Mouse (Mus musculus): ENCODE data around the gene Hykk. TPM values are rescaled to one million over a fixed set of nuclear protein-coding genes. Genes with fewer than 3 reads are reported as not detected.

The Hykk gene
- polyA plus RNA-seq, 1 experiment from 2014 or later = 5.3 TPM

- H3K36me3 ChIP-seq (ENCODE audit: control insufficient read depth, insufficient read depth, low read length) = peaks cover 23% of the 10 kb centered on the region
- peak within 1 kb of the TSS; percentile 78 for H3K9ac ChIP-seq (replicated peaks; ENCODE audit: low read depth, low read length)
- peak within 1 kb of the TSS; percentile 91 for H3K27ac ChIP-seq (ENCODE audit: low read length)
- H3K9me3 ChIP-seq (ENCODE audit: control insufficient read depth, low read depth, low read length) = no peaks in the 10 kb centered on the region
- H3K27me3 ChIP-seq (ENCODE audit: control insufficient read depth, insufficient read depth, low read length) = no peaks in the 10 kb centered on the region
- peaks cover 12% of the 10 kb centered on the region; the same call in 1 of the 2 replicates for H3K4me1 ChIP-seq (ENCODE audit: control insufficient read depth, insufficient read depth, low read length)
- WGBS = under 1% methylated on average over 65 of the region's 65 CpGs
- peak within 1 kb of the TSS; percentile 81 for H3K4me3 ChIP-seq (ENCODE audit: low read depth, low read length)
- H3K4me2 ChIP-seq (replicated peaks; ENCODE audit: low read depth, low read length) = peak within 1 kb of the TSS; percentile 78
- ATAC-seq (ENCODE audit: insufficient number of reproducible peaks, insufficient read depth, low FRiP score, low read depth) = peak; percentile 100
These were observed 33.7 kb downstream of the Hykk start, which contains the start of the genes Psma4 and AY074887 for GRCm38 (mm10) chr9:54950575-54951321. Psma4 (plus strand) TSS chr9:54950790. AY074887 (minus strand) TSS chr9:54950998.

- peaks cover 27% of the 10 kb centered on the region for H3K36me3 ChIP-seq (ENCODE audit: control insufficient read depth, insufficient read depth, low read length)
- H3K9ac ChIP-seq (replicated peaks; ENCODE audit: low read depth, low read length) = no peak overlapping the region
- H3K4me3 ChIP-seq (ENCODE audit: low read depth, low read length) = no peak overlapping the region
- ATAC-seq (ENCODE audit: insufficient number of reproducible peaks, insufficient read depth, low FRiP score, low read depth) = no peak
- no peak overlapping the region for H3K4me2 ChIP-seq (replicated peaks; ENCODE audit: low read depth, low read length)
- WGBS = 92% methylated on average over 4 of the region's 4 CpGs
- H3K27ac ChIP-seq (ENCODE audit: low read length) = no peak overlapping the region
- no peaks in the 10 kb centered on the region for H3K27me3 ChIP-seq (ENCODE audit: control insufficient read depth, insufficient read depth, low read length)
- H3K9me3 ChIP-seq (ENCODE audit: control insufficient read depth, low read depth, low read length) = no peaks in the 10 kb centered on the region
- no peaks in the 10 kb centered on the region for H3K4me1 ChIP-seq (ENCODE audit: control insufficient read depth, insufficient read depth, low read length)
These were observed 44.0 kb downstream of the Hykk start for GRCm38 (mm10) chr9:54961059-54961458.

- no peak overlapping the region for H3K9ac ChIP-seq (replicated peaks; ENCODE audit: low read depth, low read length)
- no peaks in the 10 kb centered on the region for H3K4me1 ChIP-seq (ENCODE audit: control insufficient read depth, insufficient read depth, low read length)
- H3K4me3 ChIP-seq (ENCODE audit: low read depth, low read length) = no peak overlapping the region
- H3K36me3 ChIP-seq (ENCODE audit: control insufficient read depth, insufficient read depth, low read length) = peaks cover 8% of the 10 kb centered on the region
- no peaks in the 10 kb centered on the region for H3K27me3 ChIP-seq (ENCODE audit: control insufficient read depth, insufficient read depth, low read length)
- H3K27ac ChIP-seq (ENCODE audit: low read length) = no peak overlapping the region
- no peak for ATAC-seq (ENCODE audit: insufficient number of reproducible peaks, insufficient read depth, low FRiP score, low read depth)
- no peaks in the 10 kb centered on the region for H3K9me3 ChIP-seq (ENCODE audit: control insufficient read depth, low read depth, low read length)
- no peak overlapping the region for H3K4me2 ChIP-seq (replicated peaks; ENCODE audit: low read depth, low read length)
These were observed 46.6 kb downstream of the Hykk start for GRCm38 (mm10) chr9:54963669-54964068.

GRCm38 (mm10) chr9:54969972-54970637, 53.0 kb downstream of the Hykk start:
- Histone ChIP-seq H3K27ac (ENCODE audit: low read length) (no peak overlapping the region), H3K4me3 (ENCODE audit: low read depth, low read length) (no peak overlapping the region), H3K9ac (replicated peaks; ENCODE audit: low read depth, low read length) (no peak overlapping the region), H3K36me3 (ENCODE audit: control insufficient read depth, insufficient read depth, low read length) (no peaks in the 10 kb centered on the region), H3K4me1 (ENCODE audit: control insufficient read depth, insufficient read depth, low read length) (no peaks in the 10 kb centered on the region), H3K27me3 (ENCODE audit: control insufficient read depth, insufficient read depth, low read length) (no peaks in the 10 kb centered on the region), H3K4me2 (replicated peaks; ENCODE audit: low read depth, low read length) (no peak overlapping the region), H3K9me3 (ENCODE audit: control insufficient read depth, low read depth, low read length) (no peaks in the 10 kb centered on the region)
- 54% methylated on average over 8 of the region's 8 CpGs for WGBS
- no peak for ATAC-seq (ENCODE audit: insufficient number of reproducible peaks, insufficient read depth, low FRiP score, low read depth)

GRCm38 (mm10) chr9:54980674-54981073, 63.6 kb downstream of the Hykk start, which contains the start of gene Chrna5:
Chrna5 (plus strand) TSS chr9:54980880.
- ATAC-seq (ENCODE audit: insufficient number of reproducible peaks, insufficient read depth, low FRiP score, low read depth) = no peak
- peak within 1 kb of the TSS; percentile 21; the same call in 1 of the 2 replicates for H3K9ac ChIP-seq (replicated peaks; ENCODE audit: low read depth, low read length)
- H3K9me3 ChIP-seq (ENCODE audit: control insufficient read depth, low read depth, low read length) = no peaks in the 10 kb centered on the region
- peak within 1 kb of the TSS; percentile 55 for H3K4me3 ChIP-seq (ENCODE audit: low read depth, low read length)
- WGBS = 63% methylated on average over 8 of the region's 8 CpGs
- H3K4me1 ChIP-seq (ENCODE audit: control insufficient read depth, insufficient read depth, low read length) = no peaks in the 10 kb centered on the region
- H3K4me2 ChIP-seq (replicated peaks; ENCODE audit: low read depth, low read length) = peak within 1 kb of the TSS; percentile 94
- no peak within 1 kb of the TSS for H3K27ac ChIP-seq (ENCODE audit: low read length)
- H3K36me3 ChIP-seq (ENCODE audit: control insufficient read depth, insufficient read depth, low read length) = no peaks in the 10 kb centered on the region
- peaks cover 13% of the 10 kb centered on the region; the same call in 1 of the 2 replicates for H3K27me3 ChIP-seq (ENCODE audit: control insufficient read depth, insufficient read depth, low read length)

GRCm38 (mm10) chr9:54981291-54982191, 64.5 kb downstream of the Hykk start:
- no peaks in the 10 kb centered on the region for H3K4me1 ChIP-seq (ENCODE audit: control insufficient read depth, insufficient read depth, low read length)
- H3K9ac ChIP-seq (replicated peaks; ENCODE audit: low read depth, low read length) = peak overlapping the region; percentile 21; the same call in 1 of the 2 replicates
- peak overlapping the region; percentile 94 for H3K4me2 ChIP-seq (replicated peaks; ENCODE audit: low read depth, low read length)
- no peaks in the 10 kb centered on the region for H3K9me3 ChIP-seq (ENCODE audit: control insufficient read depth, low read depth, low read length)
- H3K27ac ChIP-seq (ENCODE audit: low read length) = no peak overlapping the region
- WGBS = under 1% methylated on average over 76 of the region's 85 CpGs
- peaks cover 13% of the 10 kb centered on the region; the same call in 1 of the 2 replicates for H3K27me3 ChIP-seq (ENCODE audit: control insufficient read depth, insufficient read depth, low read length)
- H3K36me3 ChIP-seq (ENCODE audit: control insufficient read depth, insufficient read depth, low read length) = no peaks in the 10 kb centered on the region
- peak overlapping the region; percentile 55 for H3K4me3 ChIP-seq (ENCODE audit: low read depth, low read length)
- peak; percentile 76; the same call in 1 of the 2 replicates for ATAC-seq (ENCODE audit: insufficient number of reproducible peaks, insufficient read depth, low FRiP score, low read depth)

GRCm38 (mm10) chr9:54982401-54982800, 65.3 kb downstream of the Hykk start:
- H3K9me3 ChIP-seq (ENCODE audit: control insufficient read depth, low read depth, low read length) = no peaks in the 10 kb centered on the region
- WGBS = 5% methylated on average over 7 of the region's 7 CpGs

GRCm38 (mm10) chr9:54990362-54990761, 73.3 kb downstream of the Hykk start:
- Histone ChIP-seq H3K4me1 (ENCODE audit: control insufficient read depth, insufficient read depth, low read length) (no peaks in the 10 kb centered on the region), H3K4me3 (ENCODE audit: low read depth, low read length) (no peak overlapping the region), H3K4me2 (replicated peaks; ENCODE audit: low read depth, low read length) (no peak overlapping the region), H3K36me3 (ENCODE audit: control insufficient read depth, insufficient read depth, low read length) (no peaks in the 10 kb centered on the region), H3K27me3 (ENCODE audit: control insufficient read depth, insufficient read depth, low read length) (no peaks in the 10 kb centered on the region), H3K9ac (replicated peaks; ENCODE audit: low read depth, low read length) (no peak overlapping the region), H3K27ac (ENCODE audit: low read length) (no peak overlapping the region), H3K9me3 (ENCODE audit: control insufficient read depth, low read depth, low read length) (no peaks in the 10 kb centered on the region)
- 77% methylated on average over 3 of the region's 3 CpGs for WGBS
- ATAC-seq (ENCODE audit: insufficient number of reproducible peaks, insufficient read depth, low FRiP score, low read depth) = no peak

More at GRCm38 (mm10) chr9:54982401-54982800, 65.3 kb downstream of the Hykk start:
- Histone ChIP-seq H3K4me1 (ENCODE audit: control insufficient read depth, insufficient read depth, low read length) (no peaks in the 10 kb centered on the region), H3K36me3 (ENCODE audit: control insufficient read depth, insufficient read depth, low read length) (no peaks in the 10 kb centered on the region), H3K4me3 (ENCODE audit: low read depth, low read length) (peak overlapping the region; percentile 55), H3K4me2 (replicated peaks; ENCODE audit: low read depth, low read length) (peak overlapping the region; percentile 94), H3K27ac (ENCODE audit: low read length) (no peak overlapping the region), H3K27me3 (ENCODE audit: control insufficient read depth, insufficient read depth, low read length) (peaks cover 13% of the 10 kb centered on the region; the same call in 1 of the 2 replicates), H3K9ac (replicated peaks; ENCODE audit: low read depth, low read length) (no peak overlapping the region)
- no peak for ATAC-seq (ENCODE audit: insufficient number of reproducible peaks, insufficient read depth, low FRiP score, low read depth)

All from stomach, embryonic 14.5 days (tissue).